Mouse (Mus musculus) myocyte (in vitro differentiated cells): ENCODE measurements around the gene Prkca. TPM values are rescaled to one million over a fixed set of nuclear protein-coding genes. Genes with fewer than 3 reads are reported as not detected.
A peak's percentile ranks its signal among the peaks of the same experiment; 100 is the strongest.

Experiments
- H3K27me3 ChIP-seq: one replicate; pipeline ENCODE4 v1.6.1; 2011; ENCODE audit not compliant: control insufficient read depth, insufficient read depth, insufficient read length
- H3K36me3 ChIP-seq: one replicate; pipeline ENCODE4 v1.6.1; 2011; ENCODE audit not compliant: control insufficient read depth, insufficient read depth
- H3K4me2 ChIP-seq: one replicate; pipeline ENCODE4 v1.6.1; 2011; ENCODE audit warnings: low read depth, control low read depth
- H3K4me3 ChIP-seq: one replicate; pipeline ENCODE4 v1.5.1; 2011; ENCODE audit warnings: mild to moderate bottlenecking, control low read depth, moderate library complexity
- H3K79me2 ChIP-seq: one replicate; pipeline ENCODE4 v1.6.1; 2011; ENCODE audit not compliant: control insufficient read depth, insufficient read depth
- H3ac ChIP-seq: one replicate; pipeline ENCODE4 v1.6.1; 2011; ENCODE audit not compliant: control insufficient read depth, insufficient read length
- CEBPB ChIP-seq: IDR thresholded peaks from 2 replicates; pipeline ENCODE4 v1.6.1; 2011; ENCODE audit warnings: mild to moderate bottlenecking, moderate library complexity; ENCODE audit not compliant: poor library complexity, insufficient read depth, severe bottlenecking
- E2F4 ChIP-seq: IDR thresholded peaks from one replicate; pipeline ENCODE4 v1.6.1; 2011; ENCODE audit warnings: mild to moderate bottlenecking, control low read depth, moderate library complexity; ENCODE audit not compliant: insufficient read depth
- MAX ChIP-seq: IDR thresholded peaks from one replicate; pipeline ENCODE4 v1.6.1; 2011; ENCODE audit warnings: low read depth, mild to moderate bottlenecking, control low read depth
- MYOD1 ChIP-seq, 3 experiments: IDR thresholded peaks; one replicate each; pipeline ENCODE4 v1.6.1; 2011; ENCODE audit warnings: control low read depth in 2 of 3, low read depth in 2 of 3, mild to moderate bottlenecking in 2 of 3, moderate library complexity in 1 of 3; ENCODE audit not compliant: insufficient read length in 2 of 3, control insufficient read depth in 1 of 3
- MYOG ChIP-seq, 3 experiments: IDR thresholded peaks; one replicate each; pipeline ENCODE4 v1.6.1; 2011; ENCODE audit warnings: control low read depth in 2 of 3, low read depth in 2 of 3, mild to moderate bottlenecking in 2 of 3; ENCODE audit not compliant: insufficient read length in 2 of 3, control insufficient read depth in 1 of 3, insufficient read depth in 1 of 3
- POLR2A ChIP-seq: IDR thresholded peaks from one replicate; pipeline ENCODE4 v1.6.1; 2011; ENCODE audit warnings: low read depth, mild to moderate bottlenecking, control low read depth, moderate library complexity; ENCODE audit not compliant: insufficient read length
- POLR2AphosphoS2 ChIP-seq: IDR thresholded peaks from one replicate; pipeline ENCODE4 v1.6.1; 2011; ENCODE audit warnings: low read depth, control low read depth; ENCODE audit not compliant: insufficient read length
- REST ChIP-seq: IDR thresholded peaks from one replicate; pipeline ENCODE4 v1.6.1; 2011; ENCODE audit warnings: mild to moderate bottlenecking, control low read depth, moderate library complexity; ENCODE audit not compliant: insufficient read depth, insufficient read length
- SRF ChIP-seq: IDR thresholded peaks from one replicate; pipeline ENCODE4 v1.6.1; 2011; ENCODE audit warnings: low read depth; ENCODE audit not compliant: control insufficient read depth, insufficient read length
- TCF12 ChIP-seq: IDR thresholded peaks from one replicate; pipeline ENCODE4 v1.6.1; 2011; ENCODE audit warnings: mild to moderate bottlenecking, control low read depth; ENCODE audit not compliant: poor library complexity, insufficient read depth, severe bottlenecking
- TCF3 ChIP-seq: IDR thresholded peaks from one replicate; pipeline ENCODE4 v1.6.1; 2011; ENCODE audit warnings: low read depth, control low read depth; ENCODE audit not compliant: insufficient read length
- USF1 ChIP-seq: IDR thresholded peaks from one replicate; pipeline ENCODE4 v1.6.1; 2011; ENCODE audit warnings: low read depth, mild to moderate bottlenecking, control low read depth, moderate library complexity
- polyA plus RNA-seq: library from polyadenylated mRNA; unstranded; fragments of >200 nt; fragmentation: generic; extraction: Trizol; gene quantifications from one replicate; pipeline ENCODE4 v1.2.1, GENCODE M21; 2012; ENCODE audit warnings: missing spikeins

Prkca gene
- polyA plus RNA-seq, 1 experiment = 15.3 TPM

GRCm38 (mm10) chr11:108378363-108378751 is 34.6 kb upstream of the Prkca start:
- Histone ChIP-seq H3K79me2 (no peaks in the 10 kb centered on the region), H3K27me3 (no peaks in the 10 kb centered on the region), H3ac (no peak overlapping the region), H3K4me2 (no peak overlapping the region), H3K4me3 (no peak overlapping the region), H3K36me3 (no peaks in the 10 kb centered on the region)
- TF ChIP-seq POLR2AphosphoS2 (no peak), REST (no peak), CEBPB (no peak), USF1 (no peak), TCF12 (no peak), MYOG (IDR thresholded peaks at IDR 0.05; ENCODE audit: control insufficient read depth in 1 of 3, insufficient read depth in 1 of 3, insufficient read length in 2 of 3, low read depth in 2 of 3) (no peak)

- Histone ChIP-seq H3K4me3 (no peak overlapping the region), H3K79me2 (no peaks in the 10 kb centered on the region), H3K36me3 (no peaks in the 10 kb centered on the region), H3K27me3 (no peaks in the 10 kb centered on the region), H3K4me2 (peak overlapping the region; percentile 22), H3ac (no peak overlapping the region)
- no peak for TF ChIP-seq REST
- TF ChIP-seq MYOG (IDR thresholded peaks at IDR 0.05; ENCODE audit: control insufficient read depth in 1 of 3, insufficient read depth in 1 of 3, insufficient read length in 2 of 3, low read depth in 2 of 3) = no peak
- TF ChIP-seq TCF3 = no peak
- no peak for TF ChIP-seq MAX
- TF ChIP-seq E2F4 = no peak
- no peak for TF ChIP-seq TCF12
Observed at GRCm38 (mm10) chr11:108377680-108378362, 34.1 kb upstream of the Prkca start.

GRCm38 (mm10) chr11:108376815-108377214 is 33.1 kb upstream of the Prkca start:
- H3K79me2 ChIP-seq = no peaks in the 10 kb centered on the region
- TF ChIP-seq CEBPB = no peak
- no peak for TF ChIP-seq POLR2A
- TF ChIP-seq MYOD1 (IDR thresholded peaks at IDR 0.05; ENCODE audit: control insufficient read depth in 1 of 3, insufficient read length in 2 of 3, low read depth in 2 of 3) = no peak
- no peak for TF ChIP-seq TCF3
- TF ChIP-seq USF1 = no peak
- no peak for TF ChIP-seq POLR2AphosphoS2
- no peak for TF ChIP-seq MYOG (IDR thresholded peaks at IDR 0.05; ENCODE audit: control insufficient read depth in 1 of 3, insufficient read depth in 1 of 3, insufficient read length in 2 of 3, low read depth in 2 of 3)
- no peak for TF ChIP-seq TCF12
- TF ChIP-seq E2F4 = no peak
- no peak for TF ChIP-seq MAX
- no peak for TF ChIP-seq REST
- no peak for TF ChIP-seq SRF
- H3K36me3 ChIP-seq = no peaks in the 10 kb centered on the region
- H3K4me2 ChIP-seq = no peak overlapping the region
- no peaks in the 10 kb centered on the region for H3K27me3 ChIP-seq
- no peak overlapping the region for H3ac ChIP-seq
- no peak overlapping the region for H3K4me3 ChIP-seq

- no peaks in the 10 kb centered on the region for H3K36me3 ChIP-seq
- TF ChIP-seq USF1 = no peak
- no peak for TF ChIP-seq CEBPB
- TF ChIP-seq MYOD1 (IDR thresholded peaks at IDR 0.05; ENCODE audit: control insufficient read depth in 1 of 3, insufficient read length in 2 of 3, low read depth in 2 of 3) = no peak
- TF ChIP-seq TCF3 = no peak
- TF ChIP-seq SRF = no peak
- TF ChIP-seq POLR2A = no peak
- TF ChIP-seq TCF12 = no peak
- no peaks in the 10 kb centered on the region for H3K79me2 ChIP-seq
- peak overlapping the region; percentile 42 for H3K4me2 ChIP-seq
- no peak overlapping the region for H3K4me3 ChIP-seq
- no peaks in the 10 kb centered on the region for H3K27me3 ChIP-seq
- no peak overlapping the region for H3ac ChIP-seq
Observed at GRCm38 (mm10) chr11:108367046-108367445, 23.3 kb upstream of the Prkca start.

- Histone ChIP-seq H3K4me2 (peak overlapping the region; percentile 67), H3K36me3 (no peaks in the 10 kb centered on the region), H3K4me3 (no peak overlapping the region), H3K27me3 (no peaks in the 10 kb centered on the region), H3K79me2 (no peaks in the 10 kb centered on the region), H3ac (no peak overlapping the region)
- TF ChIP-seq POLR2AphosphoS2 = no peak
- no peak for TF ChIP-seq SRF
- TF ChIP-seq REST = no peak
- no peak for TF ChIP-seq TCF3
- no peak for TF ChIP-seq POLR2A
- no peak for TF ChIP-seq E2F4
- TF ChIP-seq USF1 = no peak
- TF ChIP-seq MYOG (IDR thresholded peaks at IDR 0.05; ENCODE audit: control insufficient read depth in 1 of 3, insufficient read depth in 1 of 3, insufficient read length in 2 of 3, low read depth in 2 of 3) = no peak
- TF ChIP-seq MYOD1 (IDR thresholded peaks at IDR 0.05; ENCODE audit: control insufficient read depth in 1 of 3, insufficient read length in 2 of 3, low read depth in 2 of 3) = no peak
- TF ChIP-seq TCF12 = no peak
- TF ChIP-seq CEBPB = no peak
- TF ChIP-seq MAX = no peak
Observed at GRCm38 (mm10) chr11:108365600-108365999, 21.9 kb upstream of the Prkca start.
